Mouse (Mus musculus) limb, embryonic 10.5 days (tissue): ENCODE measurements around the gene Sh3yl1. TPM values are rescaled to one million over a fixed set of nuclear protein-coding genes. Genes with fewer than 3 reads are reported as not detected.

Source experiments
- DNase-seq: peaks from one replicate; pipeline ENCODE4 v3.0.0-alpha.2; 2017; ENCODE audit warnings: low spot score
- H3K27ac ChIP-seq: fragments of 300-500 bp; sonication (generic); 2 replicates; pipeline ENCODE4 v1.5.1; 2016; ENCODE audit warnings: mild to moderate bottlenecking
- H3K27me3 ChIP-seq: fragments of 300-500 bp; sonication (generic); 2 replicates; pipeline ENCODE4 v1.6.1; 2016; ENCODE audit warnings: low read depth, mild to moderate bottlenecking; ENCODE audit not compliant: poor library complexity, severe bottlenecking
- H3K36me3 ChIP-seq: fragments of 300-500 bp; sonication (generic); 2 replicates; pipeline ENCODE4 v1.6.1; 2016; ENCODE audit warnings: mild to moderate bottlenecking, moderate library complexity
- H3K4me1 ChIP-seq: fragments of 300-500 bp; sonication (generic); 2 replicates; pipeline ENCODE4 v1.6.1; 2016
- H3K4me3 ChIP-seq: fragments of 300-500 bp; sonication (generic); 2 replicates; pipeline ENCODE4 v1.5.1; 2016; ENCODE audit warnings: mild to moderate bottlenecking, moderate library complexity
- H3K9me3 ChIP-seq: fragments of 300-500 bp; sonication (generic); replicated peaks from 2 replicates; pipeline ENCODE4 v1.6.1; 2016; ENCODE audit warnings: mild to moderate bottlenecking
- WGBS: fragments of 180-500 bp; shearing (Covaris S2); methylation state at CpG from one replicate; pipeline ENCODE4 v1.1.7; 2016; 5-methylcytosine and 5-hydroxymethylcytosine counted together
- polyA plus RNA-seq: library from polyadenylated mRNA; unstranded; fragments of >200 nt; fragmentation: Nextera tagmentation; extraction: Ambion mirVana; gene quantifications from 2 replicates; pipeline ENCODE4 v1.2.1, GENCODE M21; 2016

Gene Sh3yl1
- polyA plus RNA-seq: 8.6 and 12.6 TPM in 2 replicates

GRCm38 (mm10) chr12:30911261-30912047 lies at the start of gene Sh3yl1, which contains the start of gene Acp1:
TSS of gene Sh3yl1 (plus strand) at chr12:30911668.
TSS of gene Acp1 (minus strand) at chr12:30911589.
- under 1% methylated on average over 52 of the region's 52 CpGs for WGBS
- peaks cover 6% of the 10 kb centered on the region for H3K27me3 ChIP-seq
- peak within 1 kb of the TSS; percentile 90 for H3K27ac ChIP-seq

GRCm38 (mm10) chr12:30864347-30864746 lies 47.1 kb upstream of the Sh3yl1 start:
- Histone ChIP-seq H3K9me3 (no peaks in the 10 kb centered on the region), H3K4me3 (no peak overlapping the region), H3K27me3 (no peaks in the 10 kb centered on the region), H3K27ac (no peak overlapping the region), H3K4me1 (no peaks in the 10 kb centered on the region), H3K36me3 (no peaks in the 10 kb centered on the region)
- no peak for DNase-seq
- WGBS: 83% methylated on average over 2 of the region's 2 CpGs

More at GRCm38 (mm10) chr12:30911261-30912047, at the start of gene Sh3yl1, which contains the start of gene Acp1:
- peaks cover 10% of the 10 kb centered on the region for H3K4me1 ChIP-seq
- no peaks in the 10 kb centered on the region for H3K9me3 ChIP-seq
- peak within 1 kb of the TSS; percentile 71 for H3K4me3 ChIP-seq
- peak; percentile 95 for DNase-seq
- peaks cover 3% of the 10 kb centered on the region; the same call in 1 of the 2 replicates for H3K36me3 ChIP-seq

- WGBS: 71% methylated on average over 4 of the region's 4 CpGs
- H3K27me3 ChIP-seq: no peaks in the 10 kb centered on the region
- no peak overlapping the region for H3K4me3 ChIP-seq
Measured at GRCm38 (mm10) chr12:30865781-30866180, 45.7 kb upstream of the Sh3yl1 start.

GRCm38 (mm10) chr12:30879447-30879846 lies 32.0 kb upstream of the Sh3yl1 start:
- 67% methylated on average over 6 of the region's 6 CpGs for WGBS
- Histone ChIP-seq H3K4me1 (peaks cover 8% of the 10 kb centered on the region), H3K27ac (no peak overlapping the region), H3K36me3 (no peaks in the 10 kb centered on the region), H3K4me3 (no peak overlapping the region), H3K9me3 (no peaks in the 10 kb centered on the region), H3K27me3 (peaks cover 49% of the 10 kb centered on the region)
- no peak for DNase-seq

More at GRCm38 (mm10) chr12:30865781-30866180, 45.7 kb upstream of the Sh3yl1 start:
- H3K9me3 ChIP-seq: no peaks in the 10 kb centered on the region
- DNase-seq: no peak
- H3K4me1 ChIP-seq: no peaks in the 10 kb centered on the region
- no peak overlapping the region for H3K27ac ChIP-seq
- H3K36me3 ChIP-seq: no peaks in the 10 kb centered on the region

GRCm38 (mm10) chr12:30883592-30883985 lies 27.9 kb upstream of the Sh3yl1 start:
- H3K36me3 ChIP-seq: no peaks in the 10 kb centered on the region
- H3K9me3 ChIP-seq: no peaks in the 10 kb centered on the region
- peak overlapping the region; percentile 60 for H3K4me3 ChIP-seq
- WGBS: 17% methylated on average over 4 of the region's 4 CpGs
- H3K27ac ChIP-seq: no peak overlapping the region
- peak; percentile 33 for DNase-seq
- peaks cover 14% of the 10 kb centered on the region for H3K4me1 ChIP-seq
- peaks cover 82% of the 10 kb centered on the region for H3K27me3 ChIP-seq

- peak; percentile 58 for DNase-seq
- H3K27me3 ChIP-seq: peaks cover 80% of the 10 kb centered on the region
- no peaks in the 10 kb centered on the region for H3K9me3 ChIP-seq
- H3K36me3 ChIP-seq: no peaks in the 10 kb centered on the region
- H3K4me1 ChIP-seq: peaks cover 14% of the 10 kb centered on the region
- peak within 1 kb of the TSS; percentile 60 for H3K4me3 ChIP-seq
- WGBS: under 1% methylated on average over 57 of the region's 58 CpGs
- peak within 1 kb of the TSS; percentile 37 for H3K27ac ChIP-seq
Measured at GRCm38 (mm10) chr12:30883986-30884621, 27.4 kb upstream of the Sh3yl1 start, which contains the start of gene Alkal2. TSS of gene Alkal2 (plus strand) at chr12:30884322.

GRCm38 (mm10) chr12:30884622-30885230 lies 26.7 kb upstream of the Sh3yl1 start:
- peak overlapping the region; percentile 37 for H3K27ac ChIP-seq
- H3K27me3 ChIP-seq: peaks cover 74% of the 10 kb centered on the region
- H3K9me3 ChIP-seq: no peaks in the 10 kb centered on the region
- peaks cover 14% of the 10 kb centered on the region for H3K4me1 ChIP-seq
- no peak for DNase-seq
- H3K4me3 ChIP-seq: peak overlapping the region; percentile 60
- H3K36me3 ChIP-seq: no peaks in the 10 kb centered on the region
- 10% methylated on average over 39 of the region's 39 CpGs for WGBS

- Histone ChIP-seq H3K27ac (no peak overlapping the region), H3K36me3 (no peaks in the 10 kb centered on the region), H3K9me3 (no peaks in the 10 kb centered on the region), H3K4me1 (peaks cover 14% of the 10 kb centered on the region), H3K27me3 (peaks cover 68% of the 10 kb centered on the region), H3K4me3 (no peak overlapping the region)
- no peak for DNase-seq
- WGBS: 87% methylated on average over 6 of the region's 6 CpGs
Measured at GRCm38 (mm10) chr12:30885891-30886290, 25.6 kb upstream of the Sh3yl1 start.

- 87% methylated on average over 4 of the region's 4 CpGs for WGBS
- Histone ChIP-seq H3K4me3 (no peak overlapping the region), H3K4me1 (peaks cover 14% of the 10 kb centered on the region), H3K9me3 (no peaks in the 10 kb centered on the region), H3K27ac (no peak overlapping the region), H3K27me3 (peaks cover 47% of the 10 kb centered on the region), H3K36me3 (no peaks in the 10 kb centered on the region)
- DNase-seq: no peak
Measured at GRCm38 (mm10) chr12:30888003-30888402, 23.5 kb upstream of the Sh3yl1 start.

- WGBS: 41% methylated on average over 5 of the region's 5 CpGs
Measured at GRCm38 (mm10) chr12:30890067-30890466, 21.4 kb upstream of the Sh3yl1 start.

GRCm38 (mm10) chr12:30891438-30891837 lies 20.0 kb upstream of the Sh3yl1 start:
- H3K27ac ChIP-seq: no peak overlapping the region
- H3K36me3 ChIP-seq: peaks cover 17% of the 10 kb centered on the region
- H3K4me3 ChIP-seq: no peak overlapping the region
- no peaks in the 10 kb centered on the region for H3K9me3 ChIP-seq
- peaks cover 12% of the 10 kb centered on the region for H3K27me3 ChIP-seq
- DNase-seq: no peak
- 88% methylated on average over 7 of the region's 7 CpGs for WGBS
- H3K4me1 ChIP-seq: no peaks in the 10 kb centered on the region

More at GRCm38 (mm10) chr12:30890067-30890466, 21.4 kb upstream of the Sh3yl1 start:
- Histone ChIP-seq H3K9me3 (no peaks in the 10 kb centered on the region), H3K27me3 (peaks cover 26% of the 10 kb centered on the region), H3K27ac (no peak overlapping the region), H3K4me1 (no peaks in the 10 kb centered on the region), H3K4me3 (no peak overlapping the region), H3K36me3 (peaks cover 8% of the 10 kb centered on the region)
- peak; percentile 71 for DNase-seq

GRCm38 (mm10) chr12:30897039-30897438 lies 14.4 kb upstream of the Sh3yl1 start:
- H3K27ac ChIP-seq: no peak overlapping the region
- no peaks in the 10 kb centered on the region for H3K4me1 ChIP-seq
- DNase-seq: no peak
- H3K27me3 ChIP-seq: no peaks in the 10 kb centered on the region
- 93% methylated on average over 4 of the region's 4 CpGs for WGBS
- no peaks in the 10 kb centered on the region for H3K9me3 ChIP-seq
- H3K36me3 ChIP-seq: peaks cover 53% of the 10 kb centered on the region
- H3K4me3 ChIP-seq: no peak overlapping the region
